Comparison of ENCODE assay signal across 8 mouse cellular contexts in genomic region chr7:44868919-44869696, GRCm38 (mm10). TPM values are rescaled to one million over a fixed set of nuclear protein-coding genes. Genes with fewer than 3 reads are reported as not detected.
DNase-seq lines count a peak whose midpoint lies in the region; ATAC-seq and TF ChIP-seq lines count a peak whose summit lies in the region.

No protein-coding gene starts in this region.

- peak overlapping the region; percentile 88 for H3K9ac ChIP-seq in limb, embryonic 11.5 days (ENCODE audit: low read length)
- H3K9ac ChIP-seq in midbrain, embryonic 12.5 days (replicated peaks): peak overlapping the region; percentile 98
- peak overlapping the region; percentile 100 for H3K9ac ChIP-seq in stomach, embryonic 16.5 days (ENCODE audit: low read length)

- no peak for ATAC-seq in G1E (ENCODE audit: extremely low read depth, insufficient number of reproducible peaks, low FRiP score, poor library complexity, severe bottlenecking)
- peak; percentile 36; the same call in 1 of the 2 replicates for ATAC-seq in limb, embryonic 11.5 days (ENCODE audit: insufficient number of reproducible peaks, low FRiP score, low TSS enrichment, low read depth)
- ATAC-seq in midbrain, embryonic 12.5 days (ENCODE audit: low FRiP score, low read depth): peak; percentile 32
- peak; percentile 68 for ATAC-seq in stomach, embryonic 16.5 days (ENCODE audit: insufficient read depth, low FRiP score)

- intact Hi-C loops in heart, postnatal 14 days (cut with DNase I): no loop called here

- DNase-seq in G1E (ENCODE audit: low spot score): peak; percentile 51
- peak; percentile 50 to 53 for DNase-seq in adrenal gland, postnatal 4 days (ENCODE audit: low spot score in 2 of 2)
- DNase-seq in forebrain, embryonic 10.5 days (ENCODE audit: extremely low spot score, low spot score): peak; percentile 76
- peak; percentile 77 to 79 for DNase-seq in heart, postnatal 14 days
- peak; percentile 76 for DNase-seq in limb, embryonic 11.5 days (ENCODE audit: low spot score)
- no peak for DNase-seq in frontal cortex, postnatal 36 days (ENCODE audit: low spot score in 2 of 2)

- peak overlapping the region; percentile 88 for H3K4me3 ChIP-seq in G1E (ENCODE audit: low read depth, low read length)
- H3K4me3 ChIP-seq in forebrain, embryonic 10.5 days: peak overlapping the region; percentile 72
- H3K4me3 ChIP-seq in limb, embryonic 11.5 days (ENCODE audit: low read depth, low read length): peak overlapping the region; percentile 66
- peak overlapping the region; percentile 95 for H3K4me3 ChIP-seq in midbrain, embryonic 12.5 days
- H3K4me3 ChIP-seq in stomach, embryonic 16.5 days (replicated peaks; ENCODE audit: low read length): peak overlapping the region; percentile 91

- H3K27me3 ChIP-seq in G1E (ENCODE audit: insufficient read depth, low read length): no peaks in the 10 kb centered on the region
- H3K27me3 ChIP-seq in forebrain, embryonic 10.5 days (ENCODE audit: poor library complexity, severe bottlenecking): no peaks in the 10 kb centered on the region
- no peaks in the 10 kb centered on the region for H3K27me3 ChIP-seq in limb, embryonic 11.5 days (ENCODE audit: control insufficient read depth, insufficient read depth, low read length)
- H3K27me3 ChIP-seq in midbrain, embryonic 12.5 days: no peaks in the 10 kb centered on the region
- no peaks in the 10 kb centered on the region for H3K27me3 ChIP-seq in stomach, embryonic 16.5 days (ENCODE audit: control insufficient read depth, insufficient read depth, low read length)

- WGBS in forebrain, embryonic 10.5 days: under 1% methylated on average over 92 of the region's 108 CpGs
- WGBS in limb, embryonic 11.5 days: under 1% methylated on average over 101 of the region's 108 CpGs
- WGBS in midbrain, embryonic 12.5 days: under 1% methylated on average over 96 of the region's 108 CpGs
- WGBS in stomach, embryonic 16.5 days: under 1% methylated on average over 105 of the region's 108 CpGs

- no peaks in the 10 kb centered on the region for H3K9me3 ChIP-seq in G1E (replicated peaks)
- H3K9me3 ChIP-seq in forebrain, embryonic 10.5 days: no peaks in the 10 kb centered on the region
- H3K9me3 ChIP-seq in limb, embryonic 11.5 days (ENCODE audit: control insufficient read depth, low read length): no peaks in the 10 kb centered on the region
- H3K9me3 ChIP-seq in midbrain, embryonic 12.5 days: no peaks in the 10 kb centered on the region
- H3K9me3 ChIP-seq in stomach, embryonic 16.5 days (replicated peaks; ENCODE audit: control insufficient read depth, low read length): no peaks in the 10 kb centered on the region

- H3K4me1 ChIP-seq in G1E (ENCODE audit: insufficient read depth, low read depth, low read length): peaks cover 55% of the 10 kb centered on the region
- H3K4me1 ChIP-seq in forebrain, embryonic 10.5 days: peaks cover 66% of the 10 kb centered on the region
- H3K4me1 ChIP-seq in limb, embryonic 11.5 days (ENCODE audit: control insufficient read depth, insufficient read depth, low read length): peaks cover 24% of the 10 kb centered on the region
- H3K4me1 ChIP-seq in midbrain, embryonic 12.5 days: peaks cover 51% of the 10 kb centered on the region
- H3K4me1 ChIP-seq in stomach, embryonic 16.5 days (ENCODE audit: control insufficient read depth, insufficient read depth, low read length): peaks cover 46% of the 10 kb centered on the region

- H3K4me2 ChIP-seq in limb, embryonic 11.5 days (ENCODE audit: low read depth, severe bottlenecking): peak overlapping the region; percentile 85
- peak overlapping the region; percentile 91 for H3K4me2 ChIP-seq in midbrain, embryonic 12.5 days (replicated peaks)
- peak overlapping the region; percentile 90 for H3K4me2 ChIP-seq in stomach, embryonic 16.5 days (ENCODE audit: low read depth, low read length)

- peak overlapping the region; percentile 96 for H3K27ac ChIP-seq in forebrain, embryonic 10.5 days
- H3K27ac ChIP-seq in limb, embryonic 11.5 days (replicated peaks; ENCODE audit: low read depth, low read length): peak overlapping the region; percentile 100
- peak overlapping the region; percentile 100 for H3K27ac ChIP-seq in midbrain, embryonic 12.5 days (replicated peaks)
- H3K27ac ChIP-seq in stomach, embryonic 16.5 days (ENCODE audit: low read length): peak overlapping the region; percentile 100

- H3K36me3 ChIP-seq in G1E (replicated peaks): peaks cover 39% of the 10 kb centered on the region
- H3K36me3 ChIP-seq in forebrain, embryonic 10.5 days (replicated peaks): peaks cover 43% of the 10 kb centered on the region
- H3K36me3 ChIP-seq in limb, embryonic 11.5 days (ENCODE audit: control insufficient read depth, insufficient read depth, low read length): peaks cover 12% of the 10 kb centered on the region; the same call in 1 of the 2 replicates
- peaks cover 26% of the 10 kb centered on the region for H3K36me3 ChIP-seq in midbrain, embryonic 12.5 days
- peaks cover 6% of the 10 kb centered on the region for H3K36me3 ChIP-seq in stomach, embryonic 16.5 days (ENCODE audit: control insufficient read depth, insufficient read depth, low read length)

- no peak for TF ChIP-seq CTCF in G1E (IDR thresholded peaks at IDR 0.05; ENCODE audit: low read depth, low read length)

RNA-seq across cellular contexts. Expression of gene Ptov1, which starts 0.5 kb away (rescaled TPM):
- total RNA-seq in G1E (2014; fragmentation: Nextera tagmentation) (65.9 and 75.4 TPM in 2 replicates), G1E (2017) (27.2 and 33.2 TPM in 2 replicates)
- polyA plus RNA-seq in G1E (2012): 145 and 150 TPM in 2 replicates
- 100 to 1,000 TPM; 385 to 394 TPM for total RNA-seq in adrenal gland, postnatal 4 days (2021)
- 415 and 438 TPM in 2 replicates for polyA plus RNA-seq in forebrain, embryonic 10.5 days (2016; fragmentation: Nextera tagmentation; extraction: Ambion mirVana)
- 100 to 1,000 TPM; 149 to 160 TPM for total RNA-seq in heart, postnatal 14 days (2021)
- polyA plus RNA-seq in limb, embryonic 11.5 days (2014; fragmentation: Nextera tagmentation; extraction: Ambion mirVana): 410 and 427 TPM in 2 replicates
- polyA plus RNA-seq in midbrain, embryonic 12.5 days (2016; fragmentation: Nextera tagmentation; extraction: Ambion mirVana): 605 and 652 TPM in 2 replicates
- polyA plus RNA-seq in stomach, embryonic 16.5 days (2015; fragmentation: Nextera tagmentation; extraction: Ambion mirVana): 150 and 156 TPM in 2 replicates

RNA-seq across cellular contexts. Expression of gene Pnkp, which starts 12.2 kb away (rescaled TPM):
- 20.5 and 35.8 TPM in 2 replicates for total RNA-seq in G1E (2014; fragmentation: Nextera tagmentation)
- 28.2 and 36.2 TPM in 2 replicates for total RNA-seq in G1E (2017)
- polyA plus RNA-seq in G1E (2012): 33.0 and 35.9 TPM in 2 replicates
- total RNA-seq in adrenal gland, postnatal 4 days (2021): 10 to 100 TPM; 50.8 to 54.6 TPM
- polyA plus RNA-seq in forebrain, embryonic 10.5 days (2016; fragmentation: Nextera tagmentation; extraction: Ambion mirVana): 37.8 and 39.8 TPM in 2 replicates
- total RNA-seq in heart, postnatal 14 days (2021): 10 to 100 TPM; 17.6 to 18.8 TPM
- polyA plus RNA-seq in limb, embryonic 11.5 days (2014; fragmentation: Nextera tagmentation; extraction: Ambion mirVana): 31.0 and 31.2 TPM in 2 replicates
- 36.4 and 44.0 TPM in 2 replicates for polyA plus RNA-seq in midbrain, embryonic 12.5 days (2016; fragmentation: Nextera tagmentation; extraction: Ambion mirVana)
- 32.6 and 34.8 TPM in 2 replicates for polyA plus RNA-seq in stomach, embryonic 16.5 days (2015; fragmentation: Nextera tagmentation; extraction: Ambion mirVana)

RNA-seq across cellular contexts. Expression of gene Tbc1d17, which starts 20.2 kb away (rescaled TPM):
- 32.3 and 33.5 TPM in 2 replicates for total RNA-seq in G1E (2014; fragmentation: Nextera tagmentation)
- 25.7 and 33.5 TPM in 2 replicates for total RNA-seq in G1E (2017)
- 65.4 and 75.7 TPM in 2 replicates for polyA plus RNA-seq in G1E (2012)
- total RNA-seq in adrenal gland, postnatal 4 days (2021): 10 to 100 TPM; 87.9 to 92.0 TPM
- 72.8 and 73.6 TPM in 2 replicates for polyA plus RNA-seq in forebrain, embryonic 10.5 days (2016; fragmentation: Nextera tagmentation; extraction: Ambion mirVana)
- 10 to 100 TPM; 41.0 to 42.8 TPM for total RNA-seq in heart, postnatal 14 days (2021)
- polyA plus RNA-seq in limb, embryonic 11.5 days (2014; fragmentation: Nextera tagmentation; extraction: Ambion mirVana): 60.9 and 69.0 TPM in 2 replicates
- 97.5 and 101 TPM in 2 replicates for polyA plus RNA-seq in midbrain, embryonic 12.5 days (2016; fragmentation: Nextera tagmentation; extraction: Ambion mirVana)
- polyA plus RNA-seq in stomach, embryonic 16.5 days (2015; fragmentation: Nextera tagmentation; extraction: Ambion mirVana): 71.7 and 74.1 TPM in 2 replicates

RNA-seq across cellular contexts. Expression of gene Akt1s1, which starts 20.3 kb away (rescaled TPM):
- total RNA-seq in G1E (2014; fragmentation: Nextera tagmentation) (13.3 and 14.4 TPM in 2 replicates), G1E (2017) (23.7 and 32.5 TPM in 2 replicates)
- polyA plus RNA-seq in G1E (2012): 290 and 566 TPM in 2 replicates
- 100 to 1,000 TPM; 119 to 134 TPM for total RNA-seq in adrenal gland, postnatal 4 days (2021)
- 84.3 and 84.6 TPM in 2 replicates for polyA plus RNA-seq in forebrain, embryonic 10.5 days (2016; fragmentation: Nextera tagmentation; extraction: Ambion mirVana)
- 10 to 100 TPM; 61.1 to 63.3 TPM for total RNA-seq in heart, postnatal 14 days (2021)
- polyA plus RNA-seq in limb, embryonic 11.5 days (2014; fragmentation: Nextera tagmentation; extraction: Ambion mirVana): 38.6 and 63.4 TPM in 2 replicates
- 92.0 and 99.2 TPM in 2 replicates for polyA plus RNA-seq in midbrain, embryonic 12.5 days (2016; fragmentation: Nextera tagmentation; extraction: Ambion mirVana)
- 73.5 and 83.1 TPM in 2 replicates for polyA plus RNA-seq in stomach, embryonic 16.5 days (2015; fragmentation: Nextera tagmentation; extraction: Ambion mirVana)

RNA-seq across cellular contexts. Expression of gene Med25, which starts 23.4 kb away (rescaled TPM):
- total RNA-seq in G1E (2014; fragmentation: Nextera tagmentation) (77.5 and 96.6 TPM in 2 replicates), G1E (2017) (14.0 and 16.5 TPM in 2 replicates)
- 367 and 482 TPM in 2 replicates for polyA plus RNA-seq in G1E (2012)
- 100 to 1,000 TPM; 117 to 121 TPM for total RNA-seq in adrenal gland, postnatal 4 days (2021)
- 175 and 185 TPM in 2 replicates for polyA plus RNA-seq in forebrain, embryonic 10.5 days (2016; fragmentation: Nextera tagmentation; extraction: Ambion mirVana)
- 10 to 100 TPM; 60.3 to 68.6 TPM for total RNA-seq in heart, postnatal 14 days (2021)
- 79.2 and 80.5 TPM in 2 replicates for polyA plus RNA-seq in limb, embryonic 11.5 days (2014; fragmentation: Nextera tagmentation; extraction: Ambion mirVana)
- polyA plus RNA-seq in midbrain, embryonic 12.5 days (2016; fragmentation: Nextera tagmentation; extraction: Ambion mirVana): 177 and 180 TPM in 2 replicates
- polyA plus RNA-seq in stomach, embryonic 16.5 days (2015; fragmentation: Nextera tagmentation; extraction: Ambion mirVana): 89.9 and 94.0 TPM in 2 replicates

Comparison
In these comparisons a context has a peak if more than half of its experiments do, and no peak if none do; other contexts are left out.
1. DNase-seq: peak in G1E (single experiment), adrenal gland, postnatal 4 days (2 of 2), forebrain, embryonic 10.5 days (single experiment), heart, postnatal 14 days (2 of 2) and limb, embryonic 11.5 days (single experiment); none in frontal cortex, postnatal 36 days (0 of 2).
2. Peak in every context shown above with its lines, with median percentiles within 50 percentile points of each other: H3K4me3 ChIP-seq, H3K27ac ChIP-seq, H3K4me2 ChIP-seq and H3K9ac ChIP-seq.